Comparison of ENCODE assay signal across 16 mouse cellular contexts in the genomic region with DNA sequence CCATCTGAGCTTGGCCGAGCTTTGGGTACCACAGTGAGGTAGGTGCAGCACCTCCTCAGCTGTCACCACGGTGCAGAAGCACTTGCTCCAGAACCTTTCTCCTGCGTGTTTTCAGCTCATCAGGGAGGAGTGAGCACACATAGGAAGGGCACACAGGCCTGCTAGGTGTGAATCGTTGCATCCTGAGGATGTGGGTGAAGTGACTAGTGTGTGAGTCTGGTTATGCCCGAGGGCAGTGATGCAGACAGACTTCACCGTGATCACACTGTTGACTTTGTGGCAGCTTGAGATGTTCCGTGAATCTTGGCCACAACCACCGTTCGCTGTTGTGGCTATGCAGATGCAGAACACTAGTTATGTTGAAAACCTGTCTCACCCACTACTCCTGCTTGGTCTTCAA. TPM values are rescaled to one million over a fixed set of nuclear protein-coding genes. Genes with fewer than 3 reads are reported as not detected.
A peak's percentile ranks its signal among the peaks of the same experiment; 100 is the strongest.
DNase-seq lines count a peak whose midpoint lies in the region; ATAC-seq and TF ChIP-seq lines count a peak whose summit lies in the region.
"Had no signal": no experiment of that assay in that cellular context is flagged by ENCODE, and none has a peak within 500 bp of the region (broad histone marks: within the 10 kb centered on the region; RNA-seq: fewer than 3 reads in every experiment).

No protein-coding gene starts in this region.

- DNase-seq in kidney, postnatal 25 days, result no peak
- DNase-seq in midbrain, postnatal 0 days (ENCODE audit: low spot score), result no peak
- DNase-seq in spleen, adult 18-20 months, result no peak
- DNase-seq: cerebellum, adult 11-12 months; kidney, adult 2 months; lung, postnatal 36 days had no signal

- H3K4me3 ChIP-seq in kidney, embryonic 15.5 days (replicated peaks), result no peak overlapping the region
- H3K4me3 ChIP-seq in midbrain, embryonic 13.5 days (replicated peaks), result no peak overlapping the region
- H3K4me3 ChIP-seq in midbrain, postnatal 0 days (ENCODE audit: low read depth, low read length), result no peak overlapping the region
- H3K4me3 ChIP-seq: embryonic facial prominence, embryonic 13.5 days; heart, embryonic 10.5 days; midbrain, embryonic 12.5 days had no signal

- WGBS in kidney, embryonic 15.5 days, result 87% methylated on average over 9 of the region's 9 CpGs
- 96% methylated on average over 9 of the region's 9 CpGs for WGBS in midbrain, embryonic 13.5 days
- WGBS in midbrain, postnatal 0 days, result 88% methylated on average over 9 of the region's 9 CpGs

- peaks cover 28% of the 10 kb centered on the region for H3K36me3 ChIP-seq in kidney, embryonic 15.5 days
- H3K36me3 ChIP-seq in midbrain, embryonic 13.5 days, result peaks cover 44% of the 10 kb centered on the region
- peaks cover 9% of the 10 kb centered on the region; the same call in 1 of the 2 replicates for H3K36me3 ChIP-seq in midbrain, postnatal 0 days (ENCODE audit: insufficient read depth, low read length)

- H3K27ac ChIP-seq in kidney, embryonic 15.5 days, result 0 out of 2 replicates have a peak overlapping the region, but pooled peaks have one; percentile 43
- 0 out of 2 replicates have a peak overlapping the region, but pooled peaks have one; percentile 27 for H3K27ac ChIP-seq in midbrain, embryonic 13.5 days
- H3K27ac ChIP-seq in midbrain, postnatal 0 days (ENCODE audit: low read depth, low read length), result no peak overlapping the region
- H3K27ac ChIP-seq: embryonic facial prominence, embryonic 13.5 days; liver, embryonic 14.5 days; midbrain, embryonic 12.5 days had no signal

- H3K9me3 ChIP-seq in kidney, embryonic 15.5 days (replicated peaks), result no peaks in the 10 kb centered on the region
- no peaks in the 10 kb centered on the region for H3K9me3 ChIP-seq in midbrain, embryonic 13.5 days
- no peaks in the 10 kb centered on the region for H3K9me3 ChIP-seq in midbrain, postnatal 0 days (ENCODE audit: low read length)
- H3K9me3 ChIP-seq: embryonic facial prominence, embryonic 13.5 days; heart, embryonic 10.5 days; midbrain, embryonic 12.5 days had no signal

- H3K4me1 ChIP-seq in kidney, embryonic 15.5 days, result peaks cover 14% of the 10 kb centered on the region; the same call in 1 of the 2 replicates
- H3K4me1 ChIP-seq in midbrain, embryonic 13.5 days (replicated peaks), result peaks cover 15% of the 10 kb centered on the region
- H3K4me1 ChIP-seq in midbrain, postnatal 0 days (ENCODE audit: insufficient read depth, low read length), result no peaks in the 10 kb centered on the region

- no peak for TF ChIP-seq CTCF in midbrain, postnatal 0 days (IDR thresholded peaks at IDR 0.05)

- H3K9ac ChIP-seq in kidney, embryonic 15.5 days, result no peak overlapping the region
- H3K9ac ChIP-seq in midbrain, embryonic 13.5 days (replicated peaks), result no peak overlapping the region
- no peak overlapping the region for H3K9ac ChIP-seq in midbrain, postnatal 0 days (replicated peaks; ENCODE audit: low read length, poor library complexity, severe bottlenecking)
- H3K9ac ChIP-seq: embryonic facial prominence, embryonic 13.5 days; liver, embryonic 14.5 days; midbrain, embryonic 12.5 days had no signal

- no peak overlapping the region for H3K4me2 ChIP-seq in kidney, embryonic 15.5 days
- no peak overlapping the region for H3K4me2 ChIP-seq in midbrain, embryonic 13.5 days (replicated peaks)
- H3K4me2 ChIP-seq in midbrain, postnatal 0 days (ENCODE audit: low read depth, low read length, poor library complexity, severe bottlenecking), result no peak overlapping the region
- H3K4me2 ChIP-seq: embryonic facial prominence, embryonic 13.5 days; midbrain, embryonic 12.5 days had no signal

- ATAC-seq in kidney, embryonic 15.5 days (replicated peaks; ENCODE audit: low FRiP score), result no peak
- ATAC-seq in midbrain, embryonic 13.5 days, result no peak
- no peak for ATAC-seq in midbrain, postnatal 0 days (ENCODE audit: low FRiP score)
- peak; percentile 56 for ATAC-seq in megakaryocyte, adult 5-6 weeks (ENCODE audit: poor library complexity, severe bottlenecking)
- ATAC-seq in frontal cortex, adult (ENCODE audit: low TSS enrichment), result no peak
- ATAC-seq: forebrain, embryonic 16.5 days had no signal

- no peaks in the 10 kb centered on the region for H3K27me3 ChIP-seq in kidney, embryonic 15.5 days
- no peaks in the 10 kb centered on the region for H3K27me3 ChIP-seq in midbrain, embryonic 13.5 days
- H3K27me3 ChIP-seq in midbrain, postnatal 0 days (ENCODE audit: insufficient read depth, low read length), result no peaks in the 10 kb centered on the region
- H3K27me3 ChIP-seq: CH12.LX; embryonic facial prominence, embryonic 13.5 days; midbrain, embryonic 12.5 days had no signal

RNA-seq across cellular contexts. Expression of a gene that starts 58.9 kb away (rescaled TPM):
- 112 and 115 TPM in 2 replicates for polyA plus RNA-seq in kidney, embryonic 15.5 days (2015; fragmentation: Nextera tagmentation; extraction: Ambion mirVana)
- polyA plus RNA-seq in midbrain, embryonic 13.5 days (2015; fragmentation: Nextera tagmentation; extraction: Ambion mirVana), result 116 and 119 TPM in 2 replicates
- 39.4 and 45.1 TPM in 2 replicates for total RNA-seq in midbrain, postnatal 0 days (2014; rRNA removed)
- polyA plus RNA-seq in midbrain, postnatal 0 days (2015; fragmentation: Nextera tagmentation; extraction: Ambion mirVana), result 69.1 and 69.6 TPM in 2 replicates
- total RNA-seq in megakaryocyte, adult 5-6 weeks (2015), result 111 and 130 TPM in 2 replicates
- 68.0 and 82.5 TPM in 2 replicates for total RNA-seq in megakaryocyte, adult 5-6 weeks (2017)

RNA-seq across cellular contexts. Expression of a gene that starts 59.8 kb away (rescaled TPM):
- polyA plus RNA-seq in kidney, embryonic 15.5 days (2015; fragmentation: Nextera tagmentation; extraction: Ambion mirVana), result 45.8 and 46.0 TPM in 2 replicates
- polyA plus RNA-seq in midbrain, embryonic 13.5 days (2015; fragmentation: Nextera tagmentation; extraction: Ambion mirVana), result 37.2 and 40.3 TPM in 2 replicates
- 16.1 and 17.5 TPM in 2 replicates for total RNA-seq in midbrain, postnatal 0 days (2014; rRNA removed)
- polyA plus RNA-seq in midbrain, postnatal 0 days (2015; fragmentation: Nextera tagmentation; extraction: Ambion mirVana), result 30.0 and 30.8 TPM in 2 replicates
- 47.5 and 50.9 TPM in 2 replicates for total RNA-seq in megakaryocyte, adult 5-6 weeks (2015)
- 28.6 and 35.0 TPM in 2 replicates for total RNA-seq in megakaryocyte, adult 5-6 weeks (2017)
